Mouse (Mus musculus): Measurements from ENCODE around the gene Arel1.

DNA sequence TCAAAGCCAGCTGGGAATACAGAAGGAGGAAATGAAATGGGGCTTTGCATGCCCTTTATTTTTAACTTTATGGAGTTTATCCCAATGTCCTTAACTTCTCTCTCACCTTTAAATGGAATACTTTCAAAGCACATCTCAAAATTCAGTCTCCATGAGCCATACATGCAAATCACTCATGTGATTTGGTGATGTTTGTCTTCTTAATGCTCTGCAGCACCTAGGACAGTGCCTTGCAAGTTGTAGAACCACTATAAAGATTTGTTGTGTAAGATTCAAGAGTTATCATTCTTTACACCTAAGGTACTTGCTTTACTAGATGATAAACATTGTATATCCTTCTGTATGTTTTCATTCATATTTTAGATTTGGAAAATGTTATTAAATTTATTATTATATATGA is 28.4 kb upstream of the Arel1 start:
- TF ChIP-seq CTCF (IDR thresholded peaks at IDR 0.05; ENCODE audit: insufficient read depth, low read length), result no peak
- no peak for TF ChIP-seq POLR2A (IDR thresholded peaks at IDR 0.05; ENCODE audit: borderline replicate concordance, extremely low read depth, low read depth, low read length)
